18 mouse cellular contexts compared by ENCODE assay signal in genomic region chr8:125203016-125203415, GRCm38 (mm10).
DNase-seq lines count a peak whose midpoint lies in the region; ATAC-seq lines count a peak whose summit lies in the region.
"Had no signal": no experiment of that assay in that cellular context is flagged by ENCODE, and none has a peak within 500 bp of the region (broad histone marks: within the 10 kb centered on the region; RNA-seq: fewer than 3 reads in every experiment).

No protein-coding gene starts in this region.

- H3K4me1 ChIP-seq in kidney, embryonic 15.5 days, result peaks cover 34% of the 10 kb centered on the region
- H3K4me1 ChIP-seq in limb, embryonic 10.5 days, result peaks cover 37% of the 10 kb centered on the region

- no peak overlapping the region for H3K4me2 ChIP-seq in kidney, embryonic 15.5 days
- H3K4me2 ChIP-seq: embryonic facial prominence, embryonic 13.5 days; forebrain, embryonic 12.5 days; hindbrain, embryonic 13.5 days had no signal

- DNase-seq in kidney, adult 18-20 months, result peak; percentile 43
- peak; percentile 23 for DNase-seq in ZHBTc4 (ENCODE audit: low read depth, low spot score)
- peak; percentile 59 for DNase-seq in kidney, postnatal 10 days
- DNase-seq in limb, embryonic 10.5 days (ENCODE audit: low spot score), result no peak
- no peak for DNase-seq in urinary bladder, adult 2 months (ENCODE audit: low spot score)
- DNase-seq in spleen, adult 18-20 months, result no peak
- DNase-seq: adrenal gland, postnatal 14 days; cerebellum, adult 11-12 months; cerebellum, adult 9-10 months; cerebellum, postnatal 25 days; forebrain, postnatal 0 days; gastrocnemius, postnatal 14 days; heart, adult 2 months; heart, postnatal 14 days had no signal

- H3K4me3 ChIP-seq in kidney, embryonic 15.5 days (replicated peaks), result no peak overlapping the region
- H3K4me3 ChIP-seq in limb, embryonic 10.5 days, result no peak overlapping the region
- H3K4me3 ChIP-seq: embryonic facial prominence, embryonic 13.5 days; forebrain, embryonic 12.5 days; heart, adult 2 months; hindbrain, embryonic 13.5 days had no signal

- no peak for ATAC-seq in kidney, embryonic 15.5 days (replicated peaks; ENCODE audit: low FRiP score)
- ATAC-seq: forebrain, postnatal 0 days had no signal

- no peaks in the 10 kb centered on the region for H3K27me3 ChIP-seq in kidney, embryonic 15.5 days
- 0 out of 2 replicates have a peak, but pooled peaks cover 5% of the 10 kb centered on the region for H3K27me3 ChIP-seq in limb, embryonic 10.5 days (ENCODE audit: low read depth, poor library complexity, severe bottlenecking)

- 65% methylated on average over 9 of the region's 9 CpGs for WGBS in kidney, embryonic 15.5 days
- WGBS in limb, embryonic 10.5 days, result 81% methylated on average over 9 of the region's 9 CpGs

- H3K9me3 ChIP-seq in kidney, embryonic 15.5 days (replicated peaks), result no peaks in the 10 kb centered on the region
- no peaks in the 10 kb centered on the region for H3K9me3 ChIP-seq in limb, embryonic 10.5 days (replicated peaks)
- H3K9me3 ChIP-seq: embryonic facial prominence, embryonic 13.5 days; forebrain, embryonic 12.5 days; hindbrain, embryonic 13.5 days had no signal

- no peaks in the 10 kb centered on the region for H3K36me3 ChIP-seq in kidney, embryonic 15.5 days
- no peaks in the 10 kb centered on the region for H3K36me3 ChIP-seq in limb, embryonic 10.5 days
- H3K36me3 ChIP-seq: embryonic facial prominence, embryonic 13.5 days; forebrain, embryonic 12.5 days; hindbrain, embryonic 13.5 days had no signal

- H3K27ac ChIP-seq in kidney, embryonic 15.5 days, result no peak overlapping the region
- H3K27ac ChIP-seq in limb, embryonic 10.5 days, result peak overlapping the region; percentile 27; the same call in 1 of the 2 replicates
- H3K27ac ChIP-seq: embryonic facial prominence, embryonic 13.5 days; forebrain, embryonic 12.5 days; heart, adult 2 months; hindbrain, embryonic 13.5 days had no signal

- H3K9ac ChIP-seq in kidney, embryonic 15.5 days, result no peak overlapping the region
- H3K9ac ChIP-seq: embryonic facial prominence, embryonic 13.5 days; forebrain, embryonic 12.5 days; forebrain, postnatal 0 days; hindbrain, embryonic 13.5 days had no signal

Comparison
In these comparisons a context has a peak if more than half of its experiments do, and no peak if none do; other contexts are left out.
1. DNase-seq: peak in kidney, adult 18-20 months (single experiment), ZHBTc4 (single experiment) and kidney, postnatal 10 days (single experiment); none in limb, embryonic 10.5 days (single experiment), urinary bladder, adult 2 months (single experiment) and spleen, adult 18-20 months (0 of 2).